Mouse (Mus musculus) neural tube, embryonic 11.5 days (tissue): ENCODE measurements at regions not wholly inside any gene's neighbourhood (a gene's known extent, or its start where the extent isn't known, plus 50 kb on each side); places are given as distances from the start of the nearest gene placed in this dataset.

Experiments
- ATAC-seq: fragments of 200-750 bp; cut with Nextera tagmentation; 2 replicates; pipeline ENCODE4 v1.8.0; 2017; ENCODE audit warnings: moderate number of reproducible peaks, mild to moderate bottlenecking, moderate TSS enrichment, moderate library complexity; ENCODE audit not compliant: insufficient read depth, low FRiP score, low TSS enrichment
- DNase-seq: peaks from one replicate; pipeline ENCODE4 v3.0.0-alpha.2; 2015; ENCODE audit warnings: low spot score
- H3K27ac ChIP-seq: fragments of 300-500 bp; sonication (generic); 2 replicates; pipeline ENCODE4 v1.5.1; 2014; ENCODE audit warnings: low read depth, mild to moderate bottlenecking, low read length
- H3K27me3 ChIP-seq: fragments of 300-500 bp; sonication (generic); 2 replicates; pipeline ENCODE4 v1.6.1; 2014; ENCODE audit warnings: mild to moderate bottlenecking, low read length, mixed read lengths; ENCODE audit not compliant: control insufficient read depth, insufficient read depth
- H3K36me3 ChIP-seq: fragments of 300-500 bp; sonication (generic); 2 replicates; pipeline ENCODE4 v1.6.1; 2014; ENCODE audit warnings: mild to moderate bottlenecking, low read length, moderate library complexity, mixed read lengths; ENCODE audit not compliant: control insufficient read depth, insufficient read depth
- H3K4me1 ChIP-seq: fragments of 300-500 bp; sonication (generic); 2 replicates; pipeline ENCODE4 v1.6.1; 2014; ENCODE audit warnings: low read length, mixed read lengths; ENCODE audit not compliant: control insufficient read depth, insufficient read depth
- H3K4me2 ChIP-seq: fragments of 300-500 bp; sonication (generic); 2 replicates; pipeline ENCODE4 v1.6.1; 2014; ENCODE audit warnings: low read depth, mild to moderate bottlenecking, moderate library complexity
- H3K4me3 ChIP-seq: fragments of 300-500 bp; sonication (generic); 2 replicates; pipeline ENCODE4 v1.5.1; 2014; ENCODE audit warnings: low read depth, low read length
- H3K9ac ChIP-seq: fragments of 300-500 bp; sonication (generic); 2 replicates; pipeline ENCODE4 v1.6.1; 2014; ENCODE audit warnings: mild to moderate bottlenecking, low read length
- H3K9me3 ChIP-seq: fragments of 300-500 bp; sonication (generic); 2 replicates; pipeline ENCODE4 v1.6.1; 2016; ENCODE audit warnings: low read length; ENCODE audit not compliant: control insufficient read depth
- WGBS: fragments of 180-500 bp; shearing (Covaris S2); extraction: QIAGEN DNeasy Blood & Tissue Kit; methylation state at CpG from one replicate; pipeline ENCODE4 v1.1.7; 2014; 5-methylcytosine and 5-hydroxymethylcytosine counted together

- Histone ChIP-seq H3K9me3 (no peaks in the 10 kb centered on the region), H3K4me3 (no peak overlapping the region), H3K4me1 (no peaks in the 10 kb centered on the region), H3K27me3 (no peaks in the 10 kb centered on the region), H3K4me2 (no peak overlapping the region), H3K36me3 (no peaks in the 10 kb centered on the region), H3K27ac (no peak overlapping the region), H3K9ac (no peak overlapping the region)
- DNase-seq = no peak
- no peak for ATAC-seq
- 72% methylated on average over 1 of the region's 1 CpGs for WGBS
Observed at GRCm38 (mm10) chr7:136285606-136286005, 569.4 kb upstream of the Mki67 start.

- Histone ChIP-seq H3K27ac (no peak overlapping the region), H3K9ac (no peak overlapping the region), H3K4me1 (no peaks in the 10 kb centered on the region), H3K4me2 (no peak overlapping the region), H3K36me3 (no peaks in the 10 kb centered on the region), H3K27me3 (no peaks in the 10 kb centered on the region), H3K4me3 (no peak overlapping the region), H3K9me3 (no peaks in the 10 kb centered on the region)
- no peak for DNase-seq
- ATAC-seq = no peak
- 79% methylated on average over 6 of the region's 6 CpGs for WGBS
Observed at GRCm38 (mm10) chr7:136293536-136294145, 577.5 kb upstream of the Mki67 start.

- H3K27me3 ChIP-seq = no peaks in the 10 kb centered on the region
- no peak overlapping the region for H3K4me3 ChIP-seq
- no peak overlapping the region for H3K9ac ChIP-seq
- WGBS = 37% methylated on average over 4 of the region's 4 CpGs
- H3K27ac ChIP-seq = no peak overlapping the region
- DNase-seq = peak; percentile 41
- no peak for ATAC-seq
- H3K4me1 ChIP-seq = no peaks in the 10 kb centered on the region
- H3K9me3 ChIP-seq = no peaks in the 10 kb centered on the region
- no peak overlapping the region for H3K4me2 ChIP-seq
- H3K36me3 ChIP-seq = no peaks in the 10 kb centered on the region
Observed at GRCm38 (mm10) chr7:136294445-136294844, 578.3 kb upstream of the Mki67 start.

GRCm38 (mm10) chr7:136297901-136298513 lies 581.8 kb upstream of the Mki67 start:
- no peaks in the 10 kb centered on the region for H3K4me1 ChIP-seq
- WGBS = 73% methylated on average over 2 of the region's 2 CpGs
- no peak overlapping the region for H3K27ac ChIP-seq
- H3K36me3 ChIP-seq = no peaks in the 10 kb centered on the region
- ATAC-seq (no peak), DNase-seq (no peak)
- no peak overlapping the region for H3K9ac ChIP-seq
- no peak overlapping the region for H3K4me3 ChIP-seq
- H3K27me3 ChIP-seq = no peaks in the 10 kb centered on the region
- H3K4me2 ChIP-seq = no peak overlapping the region
- no peaks in the 10 kb centered on the region for H3K9me3 ChIP-seq

- no peak for DNase-seq
- no peak overlapping the region for H3K4me2 ChIP-seq
- ATAC-seq = no peak
- H3K9ac ChIP-seq = no peak overlapping the region
- H3K27me3 ChIP-seq = no peaks in the 10 kb centered on the region
- no peak overlapping the region for H3K4me3 ChIP-seq
- H3K4me1 ChIP-seq = no peaks in the 10 kb centered on the region
- no peaks in the 10 kb centered on the region for H3K36me3 ChIP-seq
- H3K9me3 ChIP-seq = no peaks in the 10 kb centered on the region
- 75% methylated on average over 4 of the region's 4 CpGs for WGBS
- no peak overlapping the region for H3K27ac ChIP-seq
Observed at GRCm38 (mm10) chr7:136306137-136306536, 588.3 kb upstream of the Mgmt start.

GRCm38 (mm10) chr7:136308765-136309164 lies 585.6 kb upstream of the Mgmt start:
- DNase-seq = no peak

GRCm38 (mm10) chr7:136327281-136327680 lies 567.1 kb upstream of the Mgmt start:
- Histone ChIP-seq H3K4me1 (no peaks in the 10 kb centered on the region), H3K9ac (no peak overlapping the region), H3K36me3 (no peaks in the 10 kb centered on the region), H3K27me3 (no peaks in the 10 kb centered on the region), H3K4me3 (no peak overlapping the region), H3K9me3 (no peaks in the 10 kb centered on the region), H3K4me2 (no peak overlapping the region), H3K27ac (no peak overlapping the region)
- WGBS = 91% methylated on average over 4 of the region's 4 CpGs
- DNase-seq (no peak), ATAC-seq (no peak)

More at GRCm38 (mm10) chr7:136308765-136309164, 585.6 kb upstream of the Mgmt start:
- Histone ChIP-seq H3K4me2 (no peak overlapping the region), H3K4me3 (no peak overlapping the region), H3K27me3 (no peaks in the 10 kb centered on the region), H3K9ac (no peak overlapping the region), H3K36me3 (no peaks in the 10 kb centered on the region), H3K9me3 (no peaks in the 10 kb centered on the region), H3K4me1 (no peaks in the 10 kb centered on the region), H3K27ac (no peak overlapping the region)
- ATAC-seq = no peak

- no peak overlapping the region for H3K27ac ChIP-seq
- 90% methylated on average over 1 of the region's 1 CpGs for WGBS
- no peaks in the 10 kb centered on the region for H3K27me3 ChIP-seq
- H3K4me2 ChIP-seq = no peak overlapping the region
- H3K9me3 ChIP-seq = no peaks in the 10 kb centered on the region
- H3K4me3 ChIP-seq = no peak overlapping the region
- ATAC-seq (no peak), DNase-seq (no peak)
- no peaks in the 10 kb centered on the region for H3K4me1 ChIP-seq
- H3K36me3 ChIP-seq = no peaks in the 10 kb centered on the region
- no peak overlapping the region for H3K9ac ChIP-seq
Observed at GRCm38 (mm10) chr7:136330431-136330830, 564.0 kb upstream of the Mgmt start.

GRCm38 (mm10) chr7:136332805-136333204 lies 561.6 kb upstream of the Mgmt start:
- no peak for DNase-seq

More at GRCm38 (mm10) chr7:136332805-136333204, 561.6 kb upstream of the Mgmt start:
- Histone ChIP-seq H3K4me1 (no peaks in the 10 kb centered on the region), H3K36me3 (no peaks in the 10 kb centered on the region), H3K4me2 (no peak overlapping the region), H3K27me3 (no peaks in the 10 kb centered on the region), H3K9me3 (no peaks in the 10 kb centered on the region), H3K9ac (no peak overlapping the region), H3K4me3 (no peak overlapping the region), H3K27ac (no peak overlapping the region)
- ATAC-seq = no peak
- 25% methylated on average over 4 of the region's 4 CpGs for WGBS
